ENCODE assay signal across 9 mouse cellular contexts in genomic region chr3:51097362-51097761, GRCm38 (mm10).
A peak's percentile ranks its signal among the peaks of the same experiment; 100 is the strongest.
DNase-seq lines count a peak whose midpoint lies in the region; ATAC-seq and TF ChIP-seq lines count a peak whose summit lies in the region.
"Had no signal": no experiment of that assay in that cellular context is flagged by ENCODE, and none has a peak within 500 bp of the region (broad histone marks: within the 10 kb centered on the region; RNA-seq: fewer than 3 reads in every experiment).

No protein-coding gene starts in this region.

- H3K4me1 ChIP-seq in stomach, postnatal 0 days (replicated peaks; ENCODE audit: control insufficient read depth, insufficient read depth) = no peaks in the 10 kb centered on the region

- no peak overlapping the region for H3K4me3 ChIP-seq in stomach, postnatal 0 days (ENCODE audit: low read depth, low read length)
- H3K4me3 ChIP-seq: lung, embryonic 15.5 days; stomach, embryonic 15.5 days had no signal

- no peaks in the 10 kb centered on the region for H3K36me3 ChIP-seq in stomach, postnatal 0 days (ENCODE audit: control insufficient read depth, insufficient read depth, low read length)
- H3K36me3 ChIP-seq: lung, embryonic 15.5 days; stomach, embryonic 15.5 days had no signal

- intact Hi-C loops in left cerebral cortex, postnatal 36 days (cut with DNase I) = loop anchor here (5.0 kb wide), 1 partner anchor 170 kb away; no protein-coding TSS in a partner anchor

- no peak overlapping the region for H3K9ac ChIP-seq in stomach, postnatal 0 days (ENCODE audit: low read length)
- H3K9ac ChIP-seq: lung, embryonic 15.5 days; stomach, embryonic 15.5 days had no signal

- no peak for TF ChIP-seq EP300 in stomach, postnatal 0 days (optimal IDR thresholded peaks at IDR 0.05)

- no peak overlapping the region for H3K27ac ChIP-seq in stomach, postnatal 0 days (replicated peaks)
- H3K27ac ChIP-seq: lung, embryonic 15.5 days; stomach, embryonic 15.5 days had no signal

- TF ChIP-seq CTCF in stomach, postnatal 0 days (IDR thresholded peaks at IDR 0.05; ENCODE audit: low read depth) = no peak

- no peak for ATAC-seq in stomach, postnatal 0 days (ENCODE audit: low FRiP score, low TSS enrichment)

- peak; percentile 64 to 67 for DNase-seq in right cerebral cortex, adult 2 months (ENCODE audit: low spot score in 2 of 2)
- no peak for DNase-seq in right cerebral cortex, postnatal 14 days
- DNase-seq in frontal cortex, postnatal 10 days (ENCODE audit: low spot score in 2 of 2) = peak; percentile 22 to 55
- peak; percentile 59 for DNase-seq in left cerebral cortex, postnatal 36 days (ENCODE audit: low spot score in 2 of 2)
- no peak for DNase-seq in stomach, postnatal 0 days (ENCODE audit: low spot score)
- no peak for DNase-seq in gastrocnemius, adult 18-20 months (ENCODE audit: low spot score)
- DNase-seq in spleen, postnatal 14 days (ENCODE audit: low spot score in 2 of 2) = no peak

- no peak overlapping the region for H3K4me2 ChIP-seq in stomach, postnatal 0 days (replicated peaks; ENCODE audit: low read depth)
- H3K4me2 ChIP-seq: lung, embryonic 15.5 days; stomach, embryonic 15.5 days had no signal

- WGBS in stomach, postnatal 0 days = 62% methylated on average over 10 of the region's 10 CpGs

- H3K27me3 ChIP-seq in stomach, postnatal 0 days (ENCODE audit: control insufficient read depth, insufficient read depth, low read length) = no peaks in the 10 kb centered on the region
- H3K27me3 ChIP-seq: lung, embryonic 15.5 days; stomach, embryonic 15.5 days had no signal

- no peaks in the 10 kb centered on the region for H3K9me3 ChIP-seq in stomach, postnatal 0 days (ENCODE audit: control insufficient read depth, low read length)
- H3K9me3 ChIP-seq: lung, embryonic 15.5 days; stomach, embryonic 15.5 days had no signal

Comparison
In these comparisons a context has a peak if more than half of its experiments do, and no peak if none do; other contexts are left out.
1. DNase-seq: peak in right cerebral cortex, adult 2 months (2 of 2), frontal cortex, postnatal 10 days (2 of 2) and left cerebral cortex, postnatal 36 days (2 of 2); none in right cerebral cortex, postnatal 14 days (single experiment), stomach, postnatal 0 days (single experiment), gastrocnemius, adult 18-20 months (single experiment) and spleen, postnatal 14 days (0 of 2).